Mouse (Mus musculus): ENCODE measurements at regions not wholly inside any gene's neighbourhood (a gene's known extent, or its start where the extent isn't known, plus 50 kb on each side); places are given as distances from the start of the nearest gene placed in this dataset.
"Not testable (repeated sequence)": the region's sequence is repeated elsewhere in the genome, so short reads cannot be mapped to it uniquely, and the experiment has no call there.

DNA sequence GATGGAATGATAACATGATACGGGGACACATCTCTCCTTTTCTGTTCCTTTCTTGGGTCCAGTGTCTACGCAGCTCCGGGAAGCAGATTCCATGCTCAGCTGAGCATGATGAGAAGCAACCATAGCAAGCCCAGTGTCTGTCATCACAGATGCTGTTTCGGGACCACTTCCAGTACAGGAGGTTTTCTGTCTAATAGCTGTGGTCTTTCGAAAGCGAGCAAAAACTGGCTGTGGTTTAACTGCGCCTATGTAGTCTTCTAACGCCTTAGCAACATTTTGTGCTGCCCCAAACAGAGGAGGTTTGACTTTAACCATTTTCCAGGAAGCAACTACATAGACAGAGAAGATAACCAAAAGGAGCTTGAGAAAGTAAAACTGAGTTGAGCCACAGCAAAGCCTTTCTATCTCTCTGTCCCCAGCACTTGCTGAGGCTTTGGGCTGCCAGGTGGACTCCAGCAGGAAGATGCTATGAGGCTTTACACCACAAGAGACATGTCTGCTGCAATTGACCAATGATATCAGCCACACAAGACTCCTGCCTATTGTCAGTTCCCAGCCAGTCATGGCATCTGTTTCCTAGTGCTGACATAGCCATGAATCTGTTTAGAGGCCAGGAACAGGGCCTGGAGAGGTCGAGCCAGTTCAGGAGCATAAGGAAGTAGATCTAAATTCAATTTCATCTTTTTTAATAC, 95.1 kb downstream of the Stard3nl start:
- DNase-seq (ENCODE audit: low spot score); H3K27me3 ChIP-seq (ENCODE audit: control insufficient read depth, insufficient read depth, low read length); H3K4me1 ChIP-seq (replicated peaks; ENCODE audit: control insufficient read depth, insufficient read depth, low read length); H3K9me3 ChIP-seq (ENCODE audit: control insufficient read depth, low read length); H3K36me3 ChIP-seq (replicated peaks; ENCODE audit: control insufficient read depth, insufficient read depth); H3K9ac ChIP-seq; H3K4me2 ChIP-seq (replicated peaks); ATAC-seq (ENCODE audit: low FRiP score); H3K27ac ChIP-seq; H3K4me3 ChIP-seq (replicated peaks; ENCODE audit: low read length): not testable (repeated sequence)
- WGBS: 90% methylated on average over 9 of the region's 9 CpGs

GRCm38 (mm10) chr13:19296325-19296724, 99.3 kb downstream of the Stard3nl start:
- Histone ChIP-seq H3K36me3 (replicated peaks; ENCODE audit: control insufficient read depth, insufficient read depth) (no peaks in the 10 kb centered on the region), H3K4me2 (replicated peaks) (no peak overlapping the region), H3K4me1 (replicated peaks; ENCODE audit: control insufficient read depth, insufficient read depth, low read length) (no peaks in the 10 kb centered on the region), H3K27me3 (ENCODE audit: control insufficient read depth, insufficient read depth, low read length) (no peaks in the 10 kb centered on the region), H3K4me3 (replicated peaks; ENCODE audit: low read length) (no peak overlapping the region), H3K27ac (no peak overlapping the region), H3K9ac (no peak overlapping the region), H3K9me3 (ENCODE audit: control insufficient read depth, low read length) (no peaks in the 10 kb centered on the region)
- WGBS: 89% methylated on average over 1 of the region's 1 CpGs
- DNase-seq (ENCODE audit: low spot score) (no peak), ATAC-seq (ENCODE audit: low FRiP score) (no peak)

DNA sequence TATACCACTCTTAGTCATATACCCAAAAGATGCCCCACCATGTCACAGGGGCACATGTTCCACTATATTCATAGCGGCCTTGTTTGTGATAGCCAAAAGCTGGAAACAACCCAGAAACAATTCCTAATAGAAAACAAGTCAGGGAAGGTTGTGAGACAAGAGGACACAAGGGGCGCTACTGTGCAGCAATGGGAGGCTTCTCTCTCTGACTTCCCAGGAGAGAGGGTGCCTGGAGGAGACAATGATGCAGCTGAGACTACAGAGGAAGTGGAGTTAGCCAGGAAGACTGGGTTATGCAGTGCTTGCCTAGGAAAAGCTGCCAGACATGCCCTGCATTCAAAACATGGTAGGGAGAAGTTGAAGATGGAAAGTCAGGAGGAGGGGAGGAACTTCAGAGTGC, 102.6 kb downstream of the Stard3nl start:
- ATAC-seq (ENCODE audit: low FRiP score): no peak
- no peak overlapping the region for H3K27ac ChIP-seq
- no peaks in the 10 kb centered on the region for H3K4me1 ChIP-seq (replicated peaks; ENCODE audit: control insufficient read depth, insufficient read depth, low read length)
- H3K4me2 ChIP-seq (replicated peaks): no peak overlapping the region
- no peak overlapping the region for H3K4me3 ChIP-seq (replicated peaks; ENCODE audit: low read length)
- no peak overlapping the region for H3K9ac ChIP-seq
- H3K9me3 ChIP-seq (ENCODE audit: control insufficient read depth, low read length): no peaks in the 10 kb centered on the region
- 64% methylated on average over 2 of the region's 2 CpGs for WGBS
- no peaks in the 10 kb centered on the region for H3K27me3 ChIP-seq (ENCODE audit: control insufficient read depth, insufficient read depth, low read length)
- DNase-seq (ENCODE audit: low spot score): no peak
- no peaks in the 10 kb centered on the region for H3K36me3 ChIP-seq (replicated peaks; ENCODE audit: control insufficient read depth, insufficient read depth)

DNA sequence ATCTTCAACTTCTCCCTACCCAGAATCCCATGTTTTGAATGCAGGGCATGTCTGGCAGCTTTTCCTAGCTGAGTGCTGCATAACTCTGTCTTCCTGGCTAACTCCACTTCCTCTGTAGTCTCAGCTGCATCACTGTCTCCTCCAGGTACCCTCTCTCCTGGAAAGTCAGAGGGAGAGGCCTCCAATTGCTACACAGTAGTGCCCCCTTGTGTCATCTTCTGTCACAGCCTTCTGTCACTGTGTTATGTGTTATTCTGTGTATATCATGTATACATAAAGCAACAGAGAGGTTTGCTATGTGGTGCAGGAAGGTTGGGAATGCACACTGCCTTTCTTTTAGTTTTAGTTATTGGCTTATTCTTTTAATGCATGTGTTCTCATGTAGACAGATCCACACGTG, 112.4 kb downstream of the Stard3nl start:
- Histone ChIP-seq H3K9ac (no peak overlapping the region), H3K4me2 (replicated peaks) (no peak overlapping the region), H3K36me3 (replicated peaks; ENCODE audit: control insufficient read depth, insufficient read depth) (no peaks in the 10 kb centered on the region), H3K27me3 (ENCODE audit: control insufficient read depth, insufficient read depth, low read length) (no peaks in the 10 kb centered on the region), H3K9me3 (ENCODE audit: control insufficient read depth, low read length) (no peaks in the 10 kb centered on the region), H3K4me3 (replicated peaks; ENCODE audit: low read length) (no peak overlapping the region), H3K27ac (no peak overlapping the region), H3K4me1 (replicated peaks; ENCODE audit: control insufficient read depth, insufficient read depth, low read length) (no peaks in the 10 kb centered on the region)
- no peak for DNase-seq (ENCODE audit: low spot score)
- WGBS: 74% methylated on average over 1 of the region's 1 CpGs
- ATAC-seq (ENCODE audit: low FRiP score): no peak

DNA sequence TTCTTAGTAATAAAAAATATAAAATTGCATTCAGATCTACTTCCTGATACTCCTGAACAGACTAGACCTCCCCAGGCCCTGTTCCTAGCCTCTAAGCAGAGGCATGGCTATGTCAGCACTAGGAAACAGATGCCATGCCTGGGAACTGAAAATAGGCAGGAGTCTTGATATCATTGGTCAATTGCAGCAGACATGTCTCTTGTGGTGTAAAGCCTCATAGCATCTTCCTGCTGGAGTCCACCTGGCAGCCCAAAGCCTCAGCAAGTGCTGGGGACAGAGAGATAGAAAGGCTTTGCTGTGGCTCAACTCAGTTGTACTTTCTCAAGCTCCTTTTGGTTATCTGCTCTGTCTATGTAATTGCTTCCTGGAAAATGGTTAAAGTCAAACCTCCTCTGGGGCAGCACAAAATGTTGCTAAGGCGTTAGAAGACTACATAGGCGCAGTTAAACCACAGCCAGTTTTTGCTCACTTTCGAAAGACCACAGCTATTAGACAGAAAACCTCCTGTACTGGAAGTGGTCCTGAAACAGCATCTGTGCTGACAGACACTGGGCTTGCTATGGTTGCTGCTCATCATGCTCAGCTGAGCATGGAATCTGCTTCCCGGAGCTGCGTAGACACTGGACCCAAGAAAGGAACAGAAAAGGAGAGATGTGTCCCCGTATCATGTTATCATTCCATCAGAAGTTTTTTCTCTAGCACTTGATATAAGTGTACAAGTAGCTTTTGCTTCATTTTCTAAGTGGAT, 122.9 kb downstream of the Stard3nl start:
- not testable (repeated sequence) for H3K4me3 ChIP-seq (replicated peaks; ENCODE audit: low read length); ATAC-seq (ENCODE audit: low FRiP score); DNase-seq (ENCODE audit: low spot score); H3K27me3 ChIP-seq (ENCODE audit: control insufficient read depth, insufficient read depth, low read length); H3K9ac ChIP-seq; H3K36me3 ChIP-seq (replicated peaks; ENCODE audit: control insufficient read depth, insufficient read depth); H3K4me1 ChIP-seq (replicated peaks; ENCODE audit: control insufficient read depth, insufficient read depth, low read length); H3K4me2 ChIP-seq (replicated peaks); H3K9me3 ChIP-seq (ENCODE audit: control insufficient read depth, low read length); H3K27ac ChIP-seq
- WGBS: 80% methylated on average over 6 of the region's 6 CpGs

DNA sequence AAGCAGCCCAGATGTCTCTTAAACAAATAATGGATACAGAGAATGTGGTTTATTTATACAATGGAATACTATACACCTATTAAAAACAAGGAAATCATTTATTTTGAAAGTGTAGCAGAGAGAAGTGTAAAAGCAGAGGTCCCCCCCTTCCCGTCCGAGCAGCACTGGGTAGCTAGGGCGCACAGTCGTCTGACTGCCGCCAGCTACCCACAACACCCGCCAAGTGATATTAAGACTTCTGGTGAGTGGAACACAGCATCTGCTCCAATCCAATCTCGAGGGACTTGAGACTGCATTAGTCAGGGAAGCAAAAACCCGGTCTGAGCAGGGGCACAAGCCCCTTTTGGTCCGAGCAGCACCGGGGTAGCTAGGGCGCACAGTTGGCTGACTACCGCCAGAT, 130.6 kb downstream of the Stard3nl start:
- 90% methylated on average over 12 of the region's 12 CpGs for WGBS
- H3K27ac ChIP-seq; H3K4me2 ChIP-seq (replicated peaks); H3K4me3 ChIP-seq (replicated peaks; ENCODE audit: low read length); DNase-seq (ENCODE audit: low spot score); ATAC-seq (ENCODE audit: low FRiP score); H3K9me3 ChIP-seq (ENCODE audit: control insufficient read depth, low read length); H3K9ac ChIP-seq; H3K36me3 ChIP-seq (replicated peaks; ENCODE audit: control insufficient read depth, insufficient read depth); H3K27me3 ChIP-seq (ENCODE audit: control insufficient read depth, insufficient read depth, low read length); H3K4me1 ChIP-seq (replicated peaks; ENCODE audit: control insufficient read depth, insufficient read depth, low read length): not testable (repeated sequence)

- not testable (repeated sequence) for ATAC-seq (ENCODE audit: low FRiP score); H3K9ac ChIP-seq; H3K27ac ChIP-seq; DNase-seq (ENCODE audit: low spot score); H3K9me3 ChIP-seq (ENCODE audit: control insufficient read depth, low read length); H3K4me1 ChIP-seq (replicated peaks; ENCODE audit: control insufficient read depth, insufficient read depth, low read length); H3K4me2 ChIP-seq (replicated peaks); H3K27me3 ChIP-seq (ENCODE audit: control insufficient read depth, insufficient read depth, low read length); H3K4me3 ChIP-seq (replicated peaks; ENCODE audit: low read length); H3K36me3 ChIP-seq (replicated peaks; ENCODE audit: control insufficient read depth, insufficient read depth)
- WGBS: 82% methylated on average over 6 of the region's 7 CpGs
Measured at GRCm38 (mm10) chr13:19246558-19246957, 149.0 kb downstream of the Stard3nl start.

DNA sequence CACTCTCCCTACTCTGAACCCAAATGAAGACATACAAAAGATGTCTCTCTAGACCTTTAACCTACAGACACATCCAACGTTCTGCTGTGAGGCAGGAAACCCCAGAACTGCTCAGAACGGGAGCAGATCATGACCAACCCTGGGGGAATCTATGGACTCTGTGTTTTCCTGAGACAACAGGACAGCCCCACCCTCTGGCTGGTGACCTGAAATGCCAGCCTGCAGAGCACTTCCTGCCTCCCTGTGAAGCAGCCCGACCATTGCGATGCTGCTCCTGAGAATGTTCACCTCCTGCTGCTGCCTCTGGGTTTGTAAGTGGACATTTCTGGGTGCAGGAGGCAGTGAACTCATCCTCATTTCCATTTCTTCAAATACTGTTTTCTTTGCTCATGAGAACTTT, 153.0 kb downstream of the Stard3nl start:
- H3K36me3 ChIP-seq (replicated peaks; ENCODE audit: control insufficient read depth, insufficient read depth); H3K4me2 ChIP-seq (replicated peaks); H3K9ac ChIP-seq; H3K4me3 ChIP-seq (replicated peaks; ENCODE audit: low read length); H3K27ac ChIP-seq; H3K4me1 ChIP-seq (replicated peaks; ENCODE audit: control insufficient read depth, insufficient read depth, low read length); ATAC-seq (ENCODE audit: low FRiP score); H3K9me3 ChIP-seq (ENCODE audit: control insufficient read depth, low read length); H3K27me3 ChIP-seq (ENCODE audit: control insufficient read depth, insufficient read depth, low read length); DNase-seq (ENCODE audit: low spot score): not testable (repeated sequence)
- WGBS: 52% methylated on average over 4 of the region's 4 CpGs

DNA sequence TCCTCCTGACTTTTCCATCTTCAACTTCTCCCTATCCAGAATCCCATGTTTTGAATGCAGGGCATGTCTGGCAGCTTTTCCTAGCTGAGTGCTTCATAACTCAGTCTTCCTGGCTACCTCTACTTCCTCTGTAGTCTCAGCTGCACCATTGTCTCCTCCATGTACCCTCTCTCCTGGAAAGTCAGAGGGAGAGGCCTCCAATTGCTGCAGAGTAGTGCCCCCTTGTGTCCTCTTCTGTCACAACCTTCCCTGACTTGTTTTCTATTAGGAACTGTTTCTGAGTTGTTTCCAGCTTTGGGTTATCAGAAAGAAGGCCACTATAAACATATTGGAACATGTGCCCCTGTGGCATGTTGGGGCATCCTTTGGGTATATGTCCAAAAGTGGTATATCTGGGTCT, 159.3 kb downstream of the Stard3nl start:
- no peak overlapping the region for H3K4me2 ChIP-seq (replicated peaks)
- H3K36me3 ChIP-seq (replicated peaks; ENCODE audit: control insufficient read depth, insufficient read depth): no peaks in the 10 kb centered on the region
- H3K27ac ChIP-seq: no peak overlapping the region
- ATAC-seq (ENCODE audit: low FRiP score): peak; percentile 46; the same call in 1 of the 2 replicates
- no peaks in the 10 kb centered on the region for H3K9me3 ChIP-seq (ENCODE audit: control insufficient read depth, low read length)
- no peaks in the 10 kb centered on the region for H3K4me1 ChIP-seq (replicated peaks; ENCODE audit: control insufficient read depth, insufficient read depth, low read length)
- H3K27me3 ChIP-seq (ENCODE audit: control insufficient read depth, insufficient read depth, low read length): no peaks in the 10 kb centered on the region
- H3K9ac ChIP-seq: no peak overlapping the region
- no peak overlapping the region for H3K4me3 ChIP-seq (replicated peaks; ENCODE audit: low read length)
- DNase-seq (ENCODE audit: low spot score): no peak

Measured in hindbrain, embryonic 14.5 days (tissue).